Mouse (Mus musculus) C2C12 (cell line): ENCODE data around the gene Cd47. TPM values are rescaled to one million over a fixed set of nuclear protein-coding genes. Genes with fewer than 3 reads are reported as not detected.

Experiments
- H3K27me3 ChIP-seq: one replicate; pipeline ENCODE4 v1.6.1; 2011; ENCODE audit not compliant: control insufficient read depth, insufficient read depth, insufficient read length
- H3K36me3 ChIP-seq: one replicate; pipeline ENCODE4 v1.6.1; 2011; ENCODE audit not compliant: control insufficient read depth, insufficient read depth
- H3K4me3 ChIP-seq: one replicate; pipeline ENCODE4 v1.5.1; 2011; ENCODE audit warnings: mild to moderate bottlenecking, control low read depth; ENCODE audit not compliant: poor library complexity, insufficient read depth, severe bottlenecking
- H3K79me2 ChIP-seq: one replicate; pipeline ENCODE4 v1.6.1; 2011; ENCODE audit not compliant: control insufficient read depth, insufficient read depth
- H3K79me3 ChIP-seq: one replicate; pipeline ENCODE4 v1.6.1; 2011; ENCODE audit warnings: low read depth, control low read depth
- H3ac ChIP-seq: one replicate; pipeline ENCODE3; 2011; ENCODE audit warnings: low read depth; ENCODE audit not compliant: control insufficient read depth, insufficient read length
- CEBPB ChIP-seq: IDR thresholded peaks from one replicate; pipeline ENCODE4 v1.6.1; 2011; ENCODE audit warnings: low read depth, mild to moderate bottlenecking, control low read depth, moderate library complexity
- CTCF ChIP-seq: IDR thresholded peaks from one replicate; pipeline ENCODE4 v1.5.1; 2011; ENCODE audit not compliant: control insufficient read depth, insufficient read depth, insufficient read length
- FOSL1 ChIP-seq: IDR thresholded peaks from one replicate; pipeline ENCODE4 v1.8.0; 2011; ENCODE audit warnings: mild to moderate bottlenecking, low read length; ENCODE audit not compliant: poor library complexity, insufficient read depth, severe bottlenecking
- MAX ChIP-seq: IDR thresholded peaks from one replicate; pipeline ENCODE4 v1.6.1; 2011; ENCODE audit warnings: mild to moderate bottlenecking, control low read depth
- MYOD1 ChIP-seq: IDR thresholded peaks from one replicate; pipeline ENCODE4 v1.6.1; 2011; ENCODE audit warnings: low read depth; ENCODE audit not compliant: control insufficient read depth, insufficient read length
- MYOG ChIP-seq: IDR thresholded peaks from one replicate; pipeline ENCODE4 v1.6.1; 2011; ENCODE audit not compliant: control insufficient read depth, insufficient read length; ENCODE audit errors: extremely low read depth
- USF1 ChIP-seq: IDR thresholded peaks from one replicate; pipeline ENCODE4 v1.6.1; 2011; ENCODE audit warnings: low read depth, mild to moderate bottlenecking, control low read depth, moderate library complexity
- polyA plus RNA-seq: library from polyadenylated mRNA; unstranded; fragments of >200 nt; fragmentation: generic; extraction: Trizol; gene quantifications from one replicate; pipeline ENCODE4 v1.2.1, GENCODE M21; 2012; ENCODE audit warnings: missing spikeins

The Cd47 gene
- polyA plus RNA-seq, 1 experiment: 76.0 TPM

DNA sequence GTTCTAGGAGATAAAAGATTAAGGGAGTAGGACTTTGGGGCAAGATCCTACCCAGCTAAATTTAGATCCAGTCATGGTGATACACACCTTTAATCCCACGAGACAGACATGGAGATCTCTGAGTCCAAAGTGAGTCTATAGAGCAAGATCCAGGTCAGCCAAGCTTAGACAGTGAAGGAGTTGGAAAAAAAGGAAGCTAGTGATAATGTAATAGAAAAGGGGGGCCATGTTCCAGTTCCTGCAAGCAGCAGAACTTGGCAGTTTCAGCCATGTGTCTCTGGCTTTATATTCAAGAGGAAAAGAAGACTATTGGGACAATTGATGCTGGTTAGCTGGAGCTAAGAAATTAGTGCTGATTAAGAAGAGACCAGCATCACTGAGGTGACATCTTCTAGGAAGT lies 43.4 kb downstream of the Cd47 start:
- Histone ChIP-seq H3ac (no peak overlapping the region), H3K79me2 (no peaks in the 10 kb centered on the region), H3K27me3 (no peaks in the 10 kb centered on the region), H3K79me3 (no peaks in the 10 kb centered on the region), H3K36me3 (no peaks in the 10 kb centered on the region), H3K4me3 (no peak overlapping the region)
- TF ChIP-seq CEBPB (no peak), MAX (no peak), FOSL1 (no peak), MYOD1 (no peak), CTCF (no peak), USF1 (no peak), MYOG (no peak)

DNA sequence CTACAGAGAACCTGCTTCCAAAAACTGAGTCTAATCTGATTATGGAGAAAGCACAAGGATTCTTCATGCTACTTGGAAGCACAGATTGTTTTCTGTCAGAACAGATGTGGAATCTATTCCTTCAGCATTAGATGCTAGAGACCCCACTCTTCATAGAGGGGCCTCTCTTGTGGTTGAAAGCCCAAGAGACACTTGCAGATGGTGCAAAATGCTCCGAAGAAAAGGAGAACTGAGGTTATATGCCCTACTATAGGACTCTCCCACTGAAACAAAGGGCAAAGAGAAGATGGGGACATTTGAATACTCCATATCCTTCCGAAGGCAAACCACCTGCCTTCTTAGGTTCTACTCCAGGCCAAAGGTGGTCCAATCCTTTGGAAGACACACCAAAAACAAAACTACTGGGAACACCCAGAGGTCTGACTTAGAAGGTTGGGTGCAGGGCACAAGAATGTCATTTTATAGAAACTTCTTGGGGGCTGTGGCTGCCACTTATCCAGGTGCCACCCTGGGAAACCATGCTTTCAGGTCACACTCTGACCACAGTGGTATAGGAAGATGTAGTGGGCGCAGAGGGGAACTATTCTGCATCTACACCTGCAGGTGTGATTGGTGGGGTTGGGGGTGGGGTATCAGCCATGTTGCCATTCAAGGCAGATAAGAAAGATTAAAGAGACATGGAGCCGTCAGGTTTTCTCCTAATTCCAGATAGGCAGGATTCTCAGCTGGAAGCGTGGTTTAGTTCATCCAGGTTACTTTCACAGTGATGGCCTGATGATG lies 47.1 kb downstream of the Cd47 start:
- no peaks in the 10 kb centered on the region for H3K79me2 ChIP-seq
- H3ac ChIP-seq: no peak overlapping the region
- no peaks in the 10 kb centered on the region for H3K36me3 ChIP-seq
- H3K27me3 ChIP-seq: no peaks in the 10 kb centered on the region
- no peak for TF ChIP-seq CTCF
- no peak for TF ChIP-seq FOSL1
- no peak for TF ChIP-seq USF1
- no peak for TF ChIP-seq MAX
- TF ChIP-seq MYOG: no peak
- TF ChIP-seq MYOD1: no peak
- no peak for TF ChIP-seq CEBPB
- H3K4me3 ChIP-seq: no peak overlapping the region
- H3K79me3 ChIP-seq: no peaks in the 10 kb centered on the region

DNA sequence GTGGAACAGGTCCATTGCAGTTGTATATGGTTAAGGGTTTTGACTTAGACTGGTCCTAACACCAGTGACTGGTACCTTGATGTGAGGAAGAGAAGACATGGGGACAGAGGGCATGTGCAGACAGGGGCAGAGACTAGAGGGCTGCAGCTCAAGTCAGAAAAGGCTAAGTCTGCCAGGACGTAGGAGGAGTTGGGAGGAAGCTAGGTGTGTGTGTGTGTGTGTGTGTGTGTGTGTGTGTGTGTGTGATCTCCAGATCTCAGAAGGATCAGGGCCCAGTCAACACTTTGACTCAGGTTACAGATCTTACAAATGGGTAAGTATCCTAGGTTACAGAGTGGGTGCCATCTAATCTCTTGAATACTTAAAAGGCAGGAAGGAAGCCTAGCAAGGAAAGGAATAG lies 48.3 kb downstream of the Cd47 start:
- no peaks in the 10 kb centered on the region for H3K79me2 ChIP-seq
- no peaks in the 10 kb centered on the region for H3K27me3 ChIP-seq
- TF ChIP-seq MYOD1 (no peak), MYOG (no peak), FOSL1 (no peak), CTCF (no peak), CEBPB (no peak)

DNA sequence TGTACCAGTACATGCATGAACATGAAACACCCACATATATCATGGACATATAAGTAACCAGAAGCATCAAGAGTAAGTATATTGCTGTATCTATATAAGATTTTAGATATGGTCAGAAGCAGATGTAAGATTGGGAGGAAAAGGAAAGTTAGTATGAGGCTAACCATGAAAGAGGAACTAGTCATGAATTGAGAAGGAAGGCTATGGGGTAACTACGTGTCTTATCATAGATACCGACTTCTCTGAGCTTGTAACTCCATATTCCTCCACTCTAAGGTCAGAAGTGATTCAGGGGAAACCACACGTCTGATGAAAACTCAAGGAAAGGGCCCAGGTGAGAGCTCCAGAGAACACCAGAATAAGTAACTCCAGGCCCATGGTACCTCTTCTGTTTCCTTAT lies 52.6 kb downstream of the Cd47 start:
- H3K4me3 ChIP-seq: no peak overlapping the region
- no peaks in the 10 kb centered on the region for H3K27me3 ChIP-seq
- H3ac ChIP-seq: no peak overlapping the region
- peaks cover 20% of the 10 kb centered on the region for H3K79me3 ChIP-seq
- peaks cover 34% of the 10 kb centered on the region for H3K79me2 ChIP-seq
- TF ChIP-seq FOSL1 (no peak), CEBPB (no peak), MYOG (no peak), MAX (no peak), MYOD1 (no peak), CTCF (no peak), USF1 (no peak)
- no peaks in the 10 kb centered on the region for H3K36me3 ChIP-seq

More for the DNA sequence above, 48.3 kb downstream of the Cd47 start:
- Histone ChIP-seq H3K36me3 (no peaks in the 10 kb centered on the region), H3K79me3 (no peaks in the 10 kb centered on the region), H3ac (no peak overlapping the region), H3K4me3 (no peak overlapping the region)

- peaks cover 40% of the 10 kb centered on the region for H3K79me2 ChIP-seq
- no peaks in the 10 kb centered on the region for H3K27me3 ChIP-seq
- no peak overlapping the region for H3K4me3 ChIP-seq
- TF ChIP-seq MAX (no peak), MYOD1 (no peak), MYOG (no peak), CEBPB (no peak), USF1 (no peak), CTCF (no peak), FOSL1 (no peak)
- H3ac ChIP-seq: no peak overlapping the region
- no peaks in the 10 kb centered on the region for H3K36me3 ChIP-seq
- peaks cover 27% of the 10 kb centered on the region for H3K79me3 ChIP-seq
Observed at GRCm38 (mm10) chr16:49853633-49854032, 53.3 kb downstream of the Cd47 start.

- Histone ChIP-seq H3K79me3 (peaks cover 29% of the 10 kb centered on the region), H3K79me2 (peaks cover 45% of the 10 kb centered on the region), H3K4me3 (no peak overlapping the region), H3K27me3 (no peaks in the 10 kb centered on the region), H3ac (no peak overlapping the region), H3K36me3 (no peaks in the 10 kb centered on the region)
- TF ChIP-seq CEBPB (no peak), MYOG (no peak), FOSL1 (no peak), CTCF (no peak), MYOD1 (no peak), USF1 (no peak), MAX (no peak)
Observed at GRCm38 (mm10) chr16:49854194-49854593, 53.9 kb downstream of the Cd47 start.
